Mouse (Mus musculus) thymus, postnatal 10 days (tissue): ENCODE measurements around the gene Ptprs.

Source experiments
- DNase-seq, 2 experiments: peaks; one replicate each; pipeline ENCODE4 v3.0.0; 2021; ENCODE audit warnings: low spot score in 2 of 2

Gene Ptprs

DNA sequence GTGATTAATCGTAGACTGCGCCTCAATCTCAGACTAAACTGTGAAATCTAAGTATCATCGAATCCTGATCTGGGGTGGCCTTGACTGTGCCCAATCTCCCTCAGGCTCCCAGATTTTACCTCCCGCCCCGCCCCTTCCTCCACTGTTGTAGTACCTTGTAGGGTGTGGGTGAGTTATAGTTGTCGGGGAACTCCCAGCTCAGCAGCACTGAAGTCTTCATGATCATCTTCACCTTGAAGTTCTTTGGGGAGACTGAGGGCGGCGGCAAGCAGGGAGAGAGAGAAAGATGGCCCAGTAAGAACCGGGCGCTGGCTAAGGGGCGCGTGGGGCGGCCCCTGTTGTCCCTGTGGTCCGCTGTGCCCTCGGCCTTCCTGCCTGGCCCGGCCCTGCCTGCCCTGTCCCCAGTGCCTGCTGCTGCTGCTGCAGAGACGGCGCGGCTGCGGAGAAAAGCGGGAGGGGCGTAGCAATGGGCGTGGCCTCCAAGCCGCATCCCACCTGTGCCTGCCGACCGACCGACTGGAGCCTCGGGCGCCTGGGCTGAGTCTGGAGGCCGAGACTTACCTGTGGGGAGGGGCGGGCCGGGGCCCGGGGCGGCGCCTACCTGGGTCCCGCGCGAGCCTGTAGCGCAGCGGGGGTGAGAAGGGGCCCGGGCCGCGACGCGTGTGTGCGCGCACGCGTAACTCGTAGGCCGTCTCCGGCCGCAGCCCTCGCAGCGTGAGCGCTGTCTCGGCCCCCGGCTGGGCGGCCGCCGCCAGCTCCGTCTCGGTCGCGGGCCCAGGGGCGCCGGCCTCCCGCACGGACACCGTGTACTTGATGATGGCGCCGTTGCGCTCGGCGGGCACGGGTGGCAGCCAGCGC lies 51.3 kb downstream of the Ptprs start:
- DNase-seq, result peak; percentile 72 to 73

DNA sequence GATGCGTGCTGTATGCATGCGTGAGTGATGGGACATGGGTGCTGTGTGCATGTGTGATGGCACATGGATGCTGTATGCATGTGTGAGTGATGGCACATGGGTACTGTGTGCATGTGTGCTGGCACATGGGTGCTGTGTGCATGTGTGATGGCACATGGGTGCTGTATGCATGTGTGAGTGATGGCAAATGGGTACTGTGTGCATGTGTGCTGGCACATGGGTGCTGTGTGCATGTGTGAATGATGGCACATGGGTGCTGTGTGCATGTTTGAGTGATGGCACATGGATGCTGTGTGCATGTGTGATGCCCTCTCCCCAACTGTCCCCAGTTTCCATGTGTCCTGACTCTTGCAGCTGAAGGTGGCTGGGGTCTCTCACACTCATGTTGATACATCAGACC lies 56.3 kb downstream of the Ptprs start:
- no peak for DNase-seq

DNA sequence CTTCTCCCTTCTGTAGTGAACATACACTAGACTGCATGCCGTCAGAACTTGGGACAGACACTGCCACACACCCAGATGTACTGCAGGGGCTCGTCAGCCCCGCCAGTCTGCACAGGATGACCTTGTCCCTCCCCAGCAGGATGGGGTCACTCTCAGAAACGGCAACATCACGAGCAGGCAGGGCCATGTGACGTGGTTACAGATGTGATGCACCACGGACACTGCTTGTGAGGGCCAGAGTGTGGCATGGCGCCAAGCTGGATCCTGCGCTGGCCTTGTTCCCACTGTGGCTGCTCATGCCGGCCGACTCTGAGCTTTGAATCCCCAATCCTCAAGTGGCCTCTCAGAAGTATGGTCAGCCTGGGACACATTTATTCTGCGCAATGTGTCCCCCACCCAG lies 58.0 kb downstream of the Ptprs start:
- no peak for DNase-seq

DNA sequence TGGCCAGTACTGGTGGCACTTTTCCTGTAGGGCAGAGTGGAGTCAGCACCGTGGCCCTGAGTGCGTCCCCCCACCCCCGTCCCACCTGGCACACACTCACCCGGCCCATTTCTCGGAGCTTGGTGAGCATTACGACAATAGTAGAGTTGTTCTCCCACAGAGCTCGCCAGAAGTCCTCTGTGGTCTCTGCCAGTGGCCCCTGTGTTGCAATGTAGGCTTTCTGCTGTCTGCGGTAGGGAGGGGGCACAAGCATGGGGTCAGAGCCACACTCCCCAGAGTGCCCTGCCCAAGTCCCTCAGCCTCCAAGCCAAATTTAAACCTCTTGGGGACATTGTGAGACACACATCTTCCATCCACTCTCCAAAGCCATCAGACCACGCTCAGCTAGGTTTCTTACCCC lies 61.5 kb downstream of the Ptprs start:
- no peak for DNase-seq

DNA sequence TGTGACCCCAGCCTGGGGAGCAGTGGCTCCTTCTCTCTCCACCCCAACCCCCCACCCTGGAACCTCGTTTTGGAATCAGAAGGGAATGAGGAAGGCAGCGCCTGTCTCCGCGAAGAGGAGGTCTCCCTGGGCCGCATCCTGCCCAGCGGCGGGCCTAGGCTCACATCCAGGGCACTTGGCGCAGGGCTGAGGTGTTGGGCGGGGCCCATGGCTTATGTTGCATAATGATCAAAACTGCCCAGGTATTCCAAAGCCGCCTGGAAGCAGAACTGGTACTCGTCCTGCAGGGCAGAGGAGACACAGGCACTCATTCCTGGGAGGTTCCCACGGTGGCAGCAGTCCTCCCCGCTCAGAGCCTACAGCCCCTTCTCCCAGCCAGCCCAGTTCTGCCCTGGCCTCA lies 63.2 kb downstream of the Ptprs start:
- DNase-seq, result no peak

DNA sequence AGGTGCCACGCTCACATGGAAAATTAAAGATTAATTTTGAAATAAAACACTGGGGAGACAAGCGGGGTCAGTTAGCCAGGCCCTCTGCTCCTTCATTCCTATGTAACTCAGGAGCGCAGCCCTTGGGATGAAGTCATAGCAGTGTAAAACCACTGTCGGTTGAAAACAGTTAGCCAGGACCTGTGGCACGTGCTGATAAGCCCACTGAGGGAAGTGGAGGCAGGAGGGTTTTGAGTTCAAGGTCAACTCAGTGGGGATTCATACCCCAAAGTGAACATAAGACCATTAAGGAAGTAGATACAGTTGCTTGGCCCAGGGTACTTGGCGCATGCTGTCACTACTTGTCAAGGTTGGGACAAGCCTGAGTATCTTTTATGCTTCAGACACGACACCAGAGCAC lies 64.8 kb downstream of the Ptprs start:
- no peak for DNase-seq

DNA sequence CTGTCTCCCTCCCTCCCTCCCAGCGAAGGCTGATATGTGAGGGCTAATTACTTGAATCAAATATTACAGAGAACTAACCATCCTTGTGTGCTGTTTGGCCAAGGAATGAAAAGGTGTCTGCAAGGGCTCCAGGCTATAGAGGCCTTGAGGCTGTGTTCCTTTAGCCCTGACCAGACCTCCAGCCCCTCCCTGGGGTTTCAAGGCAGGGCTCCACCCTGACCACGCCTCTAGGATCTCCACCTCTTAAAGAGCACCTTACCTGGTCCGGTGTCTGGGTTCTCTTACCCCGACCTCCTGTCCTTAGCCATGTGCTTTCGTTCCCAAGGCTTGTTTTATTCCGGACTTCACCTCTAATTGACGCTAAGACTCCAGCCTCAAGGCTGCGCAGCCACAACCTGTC lies 66.5 kb downstream of the Ptprs start:
- DNase-seq, result no peak

DNA sequence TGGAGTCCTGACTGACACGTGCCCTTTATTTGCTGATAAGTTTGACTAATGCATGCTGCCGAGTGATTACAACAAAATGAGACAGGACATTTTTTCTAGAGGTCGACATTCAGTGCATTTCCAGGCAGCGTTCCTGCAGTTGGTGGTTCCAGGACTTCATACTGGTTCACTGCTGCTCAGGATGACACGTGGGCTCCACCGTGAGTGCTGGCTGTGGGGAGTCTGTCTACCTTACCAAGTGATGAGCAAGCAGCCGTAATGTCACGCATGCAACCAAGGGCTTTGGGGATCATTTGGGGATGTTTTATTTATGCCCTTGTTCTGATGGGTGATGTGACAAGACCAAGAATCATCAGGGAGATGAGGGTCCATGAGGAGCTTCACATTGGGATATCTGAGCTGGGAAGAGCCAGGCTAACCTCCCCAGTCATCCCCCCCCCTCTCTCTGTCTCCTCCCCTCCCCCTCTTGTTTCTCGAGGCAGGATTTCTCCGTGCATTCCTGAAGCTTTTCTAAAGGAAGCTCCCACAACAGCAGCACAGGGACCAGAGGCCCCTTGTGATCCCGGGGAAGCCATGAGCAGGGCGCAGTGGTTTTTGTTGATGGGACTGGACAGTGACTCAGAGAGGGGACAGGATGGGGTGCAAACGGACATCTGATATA lies 67.2 kb downstream of the Ptprs start:
- DNase-seq, result no peak

DNA sequence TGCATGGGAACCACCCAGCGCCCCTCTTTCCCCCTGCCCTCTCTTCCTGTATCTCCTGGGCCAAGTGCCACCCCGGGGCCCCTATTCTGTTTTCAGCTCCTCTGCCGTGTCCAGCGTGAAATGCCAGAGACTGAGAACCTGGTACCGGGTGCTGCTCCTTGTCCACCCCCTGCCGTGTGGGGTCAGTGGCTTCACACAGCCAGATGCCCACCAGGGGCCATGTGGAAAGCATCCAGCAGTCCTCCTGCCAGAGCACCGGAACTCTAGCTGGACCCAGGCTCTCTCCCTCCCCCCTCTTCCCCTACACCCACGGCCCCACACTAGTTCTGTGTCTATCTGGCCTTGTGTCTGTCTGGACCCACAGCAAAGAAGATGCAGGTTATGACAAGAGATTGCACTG lies 68.9 kb downstream of the Ptprs start:
- DNase-seq, result no peak

DNA sequence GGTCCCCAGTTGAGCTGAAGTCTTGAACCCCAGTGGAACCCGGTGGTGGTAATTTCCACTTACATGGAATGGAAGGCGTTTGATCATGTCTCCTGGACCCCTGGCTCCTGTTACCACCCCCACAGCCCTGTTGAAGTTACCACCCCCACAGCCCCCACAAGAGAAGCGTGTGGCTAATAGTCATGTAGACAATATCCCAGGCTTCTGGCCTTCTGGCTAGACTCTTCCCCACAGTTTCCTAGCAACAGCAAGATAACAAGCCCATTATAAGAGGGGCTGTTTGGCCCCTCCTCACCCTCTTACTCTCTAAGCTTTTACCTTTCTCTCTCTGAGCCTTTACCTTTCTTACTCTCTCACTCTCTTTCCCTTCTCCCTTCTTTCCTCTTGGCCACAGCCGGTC lies 69.4 kb downstream of the Ptprs start:
- DNase-seq, result no peak

DNA sequence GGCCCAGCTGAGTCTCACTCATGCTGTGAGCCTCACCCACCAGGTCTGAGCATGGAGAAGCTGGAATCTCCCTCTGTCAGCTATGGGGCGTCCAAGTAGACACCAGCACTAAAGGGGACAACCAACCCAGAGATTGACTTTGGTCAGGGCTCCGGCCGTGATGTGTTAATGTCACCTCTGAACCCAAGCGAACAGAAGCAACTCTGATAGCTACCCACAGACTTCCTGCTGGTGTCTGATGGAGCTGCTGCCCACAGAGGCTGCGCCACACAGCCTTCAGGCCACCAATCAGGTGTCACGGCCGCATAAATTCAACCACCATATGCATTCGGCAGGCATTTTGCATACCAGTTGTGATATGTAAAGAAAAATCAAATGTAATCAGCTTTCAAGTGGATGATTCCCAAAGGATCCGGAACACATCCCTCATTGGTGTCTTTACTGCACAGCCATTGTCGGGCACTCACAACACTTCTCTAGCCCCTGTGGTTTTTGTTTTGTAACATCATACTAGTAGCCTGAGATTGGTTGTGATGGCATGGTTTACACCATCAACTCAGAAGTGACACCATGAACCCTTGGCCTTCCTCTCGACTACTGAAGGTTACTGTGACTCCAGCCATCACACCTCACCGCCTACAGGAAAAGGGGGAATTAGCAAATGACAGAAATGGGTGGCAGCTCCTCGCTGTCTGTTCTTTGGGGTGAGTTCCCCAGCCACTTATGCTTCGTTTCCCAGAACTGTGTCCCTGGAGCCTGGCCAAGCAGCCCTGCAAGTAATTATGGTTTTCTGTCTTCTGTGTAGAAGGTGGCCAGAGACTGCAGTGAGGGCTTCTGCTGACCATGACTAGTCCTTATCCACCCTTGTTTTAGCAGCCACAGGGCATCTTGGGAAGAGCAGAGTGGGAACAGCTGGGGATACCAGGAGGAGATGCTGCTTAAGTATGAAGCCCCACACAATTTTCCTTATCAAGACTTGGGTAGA lies 70.1 kb downstream of the Ptprs start:
- DNase-seq, result no peak

DNA sequence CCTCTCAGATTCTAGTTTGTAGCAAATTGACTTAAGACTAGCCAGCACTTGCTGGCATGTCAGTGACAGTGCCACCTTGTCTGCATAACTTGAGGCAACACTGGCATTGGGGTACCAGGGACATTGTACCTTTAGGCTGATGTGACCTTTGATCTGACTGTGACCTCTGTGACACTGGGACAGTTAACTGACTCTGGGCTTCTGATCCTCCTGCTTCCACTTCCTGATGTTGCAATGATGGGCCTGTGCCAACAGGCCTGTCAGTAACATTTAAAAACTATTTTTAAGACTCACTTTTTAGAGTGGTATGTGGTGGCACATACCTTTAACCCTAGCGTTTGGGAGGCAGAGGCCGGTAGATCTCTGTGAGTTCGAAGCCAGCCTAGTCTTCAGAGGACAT lies 70.9 kb downstream of the Ptprs start:
- no peak for DNase-seq

DNA sequence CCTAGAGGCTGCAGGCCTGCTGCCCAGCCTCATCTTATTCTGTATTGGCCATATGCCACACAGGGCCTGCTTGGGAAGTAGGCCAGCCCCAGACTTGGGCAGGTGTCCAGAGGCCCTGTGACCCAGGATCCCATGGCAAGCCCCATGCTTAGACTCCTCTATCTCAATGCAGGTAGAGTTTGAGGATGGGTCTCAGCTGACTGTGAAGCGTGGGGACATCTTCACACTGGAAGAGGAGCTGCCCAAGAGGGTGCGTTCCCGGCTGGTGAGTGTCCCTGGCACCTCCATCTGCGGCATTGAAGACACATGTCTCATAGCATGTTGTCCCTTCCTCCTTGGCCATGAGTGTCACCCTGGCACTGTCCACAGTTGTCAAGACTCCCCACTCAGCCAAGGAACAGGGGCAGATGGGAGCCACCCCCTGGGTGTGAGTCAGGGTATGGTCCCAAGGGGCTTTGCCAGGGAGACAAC lies 75.2 kb downstream of the Ptprs start:
- DNase-seq, result no peak

DNA sequence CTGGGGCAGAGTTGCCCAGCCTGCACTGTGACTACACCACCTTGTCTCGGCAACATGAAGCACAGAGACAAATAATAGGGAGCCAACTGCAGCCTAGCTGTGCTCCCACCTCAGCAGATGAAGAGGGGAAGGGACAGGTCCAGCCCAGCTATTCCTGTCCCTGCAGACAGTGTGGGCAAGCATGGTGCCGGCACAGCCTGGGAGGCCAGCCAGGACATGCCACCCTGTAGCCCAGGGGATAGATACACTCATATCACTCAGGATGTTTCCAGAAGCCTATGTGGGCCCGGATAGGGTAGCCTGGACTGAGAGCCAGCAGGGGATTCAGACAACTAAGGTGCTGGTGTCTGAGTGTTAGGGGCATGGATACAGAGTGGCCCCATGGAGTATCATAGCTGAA lies 76.1 kb downstream of the Ptprs start:
- DNase-seq, result no peak

DNA sequence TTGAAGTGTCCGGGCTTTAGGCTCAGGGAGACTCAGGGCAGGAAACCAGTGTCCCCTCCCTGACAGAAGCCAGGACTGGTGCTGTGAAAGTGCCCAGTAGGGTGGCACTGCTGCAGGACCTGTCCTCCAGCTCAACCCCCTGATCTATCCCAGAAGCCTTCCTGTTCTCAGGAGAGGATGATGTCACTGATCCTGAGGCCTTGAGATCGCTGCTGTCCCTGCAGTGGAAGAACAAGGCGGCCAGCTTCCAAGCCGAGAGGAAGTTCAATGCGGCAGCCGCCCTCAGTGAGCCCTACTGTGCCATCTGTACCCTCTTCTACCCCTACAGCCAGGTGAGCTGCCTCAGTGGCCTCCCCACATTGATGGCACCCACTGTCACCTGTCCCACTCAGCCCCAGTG lies 80.2 kb downstream of the Ptprs start:
- no peak for DNase-seq

DNA sequence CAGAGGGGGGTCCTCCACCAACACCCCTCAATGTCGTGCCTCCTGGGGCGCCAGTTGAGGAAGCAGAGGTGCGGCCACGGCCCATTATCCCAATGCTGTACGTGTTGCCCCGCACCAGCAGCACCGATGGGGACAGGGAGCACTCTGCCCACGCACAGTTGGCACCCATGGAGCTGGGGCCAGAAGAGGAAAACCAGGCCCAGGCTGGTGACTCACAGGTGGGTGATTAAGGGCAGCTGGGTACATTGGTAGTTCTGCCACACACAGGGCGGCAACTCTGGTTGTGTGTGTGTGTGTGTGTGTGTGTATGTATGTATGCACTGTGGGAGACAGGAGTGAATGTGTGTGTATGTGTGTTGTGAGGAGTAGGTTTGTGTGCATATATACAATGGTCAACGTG lies 82.4 kb downstream of the Ptprs start:
- no peak for DNase-seq

DNA sequence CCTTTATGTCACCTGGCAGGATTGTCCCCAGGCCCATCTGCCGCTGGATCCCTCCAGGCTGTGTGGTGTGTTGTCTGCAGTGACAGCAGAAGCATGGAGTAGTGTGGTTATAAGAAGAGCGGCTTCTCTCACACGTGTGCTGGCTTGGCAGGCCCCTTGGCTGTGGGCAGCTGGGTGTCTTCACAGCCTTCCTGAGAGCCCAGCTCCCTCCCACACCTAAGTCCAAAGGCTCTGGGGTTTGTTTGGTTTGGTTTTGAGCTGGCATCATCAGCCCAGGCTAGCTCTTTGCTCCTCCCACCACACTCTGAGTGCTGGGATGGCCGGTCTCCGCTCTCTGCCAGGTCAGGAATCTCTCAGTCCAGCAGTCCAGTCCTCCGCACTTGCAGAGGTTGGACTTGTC lies 83.0 kb downstream of the Ptprs start:
- no peak for DNase-seq

DNA sequence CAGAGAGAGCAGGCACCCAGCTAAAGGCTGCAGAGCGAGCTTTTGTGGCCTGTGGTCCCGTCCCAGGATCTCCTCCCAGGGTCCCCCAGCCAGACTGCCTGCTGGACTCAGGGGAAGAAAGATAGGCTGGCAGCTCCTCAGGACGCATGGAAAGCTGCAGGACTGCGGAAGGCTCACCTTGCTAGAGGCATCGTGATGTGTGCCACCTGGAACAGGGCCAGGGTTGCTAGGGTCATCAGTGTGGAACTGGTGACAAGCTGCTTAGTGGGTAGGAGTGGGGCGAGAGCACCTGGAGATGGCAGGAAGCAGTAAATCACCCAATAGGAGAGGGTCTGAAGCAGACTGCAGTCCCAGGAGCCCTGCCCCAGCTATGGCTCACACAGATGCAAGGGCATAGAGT lies 88.7 kb downstream of the Ptprs start:
- no peak for DNase-seq

DNA sequence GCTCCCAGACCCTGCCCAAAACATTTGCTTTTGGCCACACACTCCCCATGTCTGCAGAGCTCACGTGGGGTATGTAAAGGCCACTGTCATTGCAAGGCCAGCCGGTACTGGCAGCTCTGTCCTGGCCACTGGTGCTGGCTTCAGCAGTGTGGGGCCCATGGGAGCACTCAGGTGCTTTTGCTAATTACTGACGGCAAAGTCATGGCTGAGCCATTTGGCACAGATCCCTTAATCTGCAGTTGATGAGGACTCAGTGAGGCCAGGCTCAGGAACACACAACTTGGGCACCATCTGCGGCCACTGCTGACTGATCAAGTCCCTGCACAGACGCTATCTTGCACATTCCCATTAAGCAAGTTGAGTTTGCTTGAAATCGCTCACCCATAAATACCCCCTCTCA lies 91.4 kb downstream of the Ptprs start:
- no peak for DNase-seq

DNA sequence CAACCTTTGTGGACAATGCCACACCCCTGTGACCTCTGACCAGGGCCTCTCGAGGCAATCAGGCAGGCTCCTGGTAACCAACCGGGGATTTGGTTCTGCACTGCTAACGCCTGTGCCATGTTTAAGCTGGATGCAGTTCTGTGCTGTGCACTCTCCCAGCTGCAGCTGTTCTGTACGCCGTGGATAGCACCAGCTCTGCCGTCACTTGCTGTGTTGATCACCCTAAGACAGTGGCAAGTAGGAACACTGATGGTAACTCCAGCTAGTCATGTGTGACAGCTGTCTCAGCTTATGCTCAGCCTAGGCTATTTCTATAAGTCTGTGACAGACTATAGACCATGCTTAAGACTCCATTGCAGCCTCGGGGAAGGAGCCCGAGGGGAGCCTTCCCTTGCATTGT lies 93.3 kb downstream of the Ptprs start:
- no peak for DNase-seq

DNA sequence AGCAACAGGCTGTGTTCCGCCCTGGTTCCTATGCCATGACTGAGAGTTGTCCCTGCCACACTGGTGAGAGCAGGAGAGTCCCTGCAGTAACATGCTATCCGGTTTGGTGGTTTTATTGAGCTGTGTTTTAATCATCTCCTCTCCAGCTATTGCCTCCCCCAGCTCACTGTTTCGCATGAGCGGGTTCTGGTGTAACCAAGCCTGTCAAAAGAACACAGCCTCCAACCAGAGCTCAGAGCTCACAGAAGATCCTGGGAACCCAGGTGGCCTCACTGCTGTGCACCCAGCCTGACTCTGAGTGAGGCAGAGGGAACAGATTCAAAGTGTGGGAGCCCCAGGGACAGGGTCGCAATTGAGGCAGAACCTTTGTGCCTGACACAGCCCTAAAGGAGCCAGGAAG lies 95.1 kb downstream of the Ptprs start:
- DNase-seq, result no peak

DNA sequence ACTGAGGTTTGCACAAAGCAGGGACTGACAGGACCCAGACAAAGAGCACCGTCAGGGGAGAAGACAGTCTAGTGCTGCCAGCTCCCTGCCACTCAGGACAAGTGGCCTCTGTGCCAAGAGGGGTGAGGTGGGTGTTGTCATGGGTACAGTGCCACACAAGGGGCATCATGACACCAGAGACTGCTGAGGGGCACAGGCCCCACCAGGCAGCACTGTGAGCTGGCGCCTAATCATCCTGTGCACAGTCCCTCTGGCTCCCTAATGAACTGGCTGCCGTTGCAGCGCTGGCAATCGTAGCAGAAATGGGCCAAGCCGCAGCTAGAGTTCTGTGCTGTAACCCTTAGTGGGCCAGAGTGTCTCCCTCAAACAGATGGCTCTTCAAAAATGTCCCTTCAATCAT lies 96.0 kb downstream of the Ptprs start:
- no peak for DNase-seq
